Mouse (Mus musculus): ENCODE measurements around the gene Gm20869.
"Not testable (repeated sequence)": the region's sequence is repeated elsewhere in the genome, so short reads cannot be mapped to it uniquely, and the experiment has no call there.

Gene Gm20869

GRCm38 (mm10) chrY:71469149-71469548 is at the start of gene Gm20869:
Gm20869 (plus strand) TSS chrY:71469449.
- DNase-seq (ENCODE audit: low spot score in 2 of 2), result not testable (repeated sequence)

Measured in heart, adult 9 months (tissue).